Mouse (Mus musculus) c-Kit-positive CD71-positive TER-119-positive erythroid progenitor cells, embryonic 14.5 days (primary cell): ENCODE results near the gene Exoc1.

Source experiments
- DNase-seq: peaks from one replicate; pipeline ENCODE4 v3.0.0-alpha.2; 2013; ENCODE audit warnings: low spot score

The Exoc1 gene

GRCm38 (mm10) chr5:76609702-76610370 lies 80.7 kb downstream of the Exoc1 start:
- no peak for DNase-seq

GRCm38 (mm10) chr5:76612867-76613499 lies 83.9 kb downstream of the Exoc1 start:
- DNase-seq: no peak

- no peak for DNase-seq
These were observed 86.2 kb downstream of the Exoc1 start for GRCm38 (mm10) chr5:76615276-76615675.

- DNase-seq: no peak
These were observed 87.2 kb downstream of the Exoc1 start for GRCm38 (mm10) chr5:76616196-76616747.

- DNase-seq: no peak
These were observed 89.6 kb downstream of the Exoc1 start for GRCm38 (mm10) chr5:76618750-76619149.
